Mouse (Mus musculus): ENCODE measurements around the gene Usp47. TPM values are rescaled to one million over a fixed set of nuclear protein-coding genes. Genes with fewer than 3 reads are reported as not detected.

Gene Usp47
- polyA plus RNA-seq, 1 experiment from 2014 or later, result 110 TPM

DNA sequence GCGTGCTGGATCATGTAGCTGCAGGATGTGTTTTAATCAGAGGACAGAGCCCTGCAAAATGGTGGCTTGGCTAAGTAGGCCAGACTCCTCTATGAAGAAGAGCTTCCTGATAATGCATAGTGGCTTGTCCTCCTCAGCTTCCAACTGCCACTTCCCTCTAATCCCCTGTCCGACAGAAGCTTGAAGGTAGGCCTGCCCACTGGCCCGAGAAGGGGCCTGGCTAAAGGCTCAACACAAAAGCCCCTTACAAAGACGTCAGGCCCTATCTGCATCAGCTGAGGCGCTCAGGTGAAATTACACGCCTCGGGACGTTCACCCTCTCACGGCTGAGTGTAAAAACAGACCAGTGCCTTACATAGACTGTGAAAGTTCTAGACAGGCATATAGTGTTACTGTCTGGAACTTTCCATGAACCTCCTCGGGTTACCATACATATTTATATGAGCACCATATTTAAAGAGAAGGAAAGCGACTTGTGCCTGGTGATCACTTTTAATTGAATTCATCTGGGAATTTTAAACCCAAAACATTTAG lies 121.4 kb downstream of the Usp47 start:
- Histone ChIP-seq H3K4me2 (replicated peaks) (no peak overlapping the region), H3K27me3 (no peaks in the 10 kb centered on the region), H3K36me3 (no peaks in the 10 kb centered on the region), H3K4me1 (peaks cover 22% of the 10 kb centered on the region), H3K27ac (peak overlapping the region; percentile 48; the same call in 1 of the 2 replicates), H3K9ac (no peak overlapping the region), H3K9me3 (replicated peaks) (no peaks in the 10 kb centered on the region), H3K4me3 (no peak overlapping the region)
- no peak for ATAC-seq (ENCODE audit: low FRiP score)
- 55% methylated on average over 11 of the region's 11 CpGs for WGBS

DNA sequence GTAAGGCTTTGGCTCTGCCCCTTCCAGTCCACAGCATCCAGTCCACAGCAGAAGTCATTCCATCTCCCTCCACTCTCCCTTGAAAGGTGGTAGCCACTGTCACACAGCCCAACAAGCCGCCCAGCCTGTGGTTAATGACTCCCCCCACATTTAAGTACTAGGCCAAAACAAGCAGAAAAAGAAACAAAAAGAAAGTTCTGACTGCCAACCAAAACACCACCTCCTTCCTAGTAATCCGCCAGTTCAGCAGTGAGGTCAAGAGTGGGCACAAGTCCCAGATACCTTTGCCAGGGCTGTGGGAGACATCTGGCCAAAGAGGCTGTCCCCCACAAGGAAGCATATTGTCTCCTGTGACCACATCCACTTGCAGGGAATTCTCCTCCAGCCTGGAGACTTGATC lies 124.7 kb downstream of the Usp47 start:
- H3K9ac ChIP-seq, result no peak overlapping the region
- H3K36me3 ChIP-seq, result no peaks in the 10 kb centered on the region
- H3K4me3 ChIP-seq, result no peak overlapping the region
- peaks cover 17% of the 10 kb centered on the region for H3K4me1 ChIP-seq
- no peak overlapping the region for H3K4me2 ChIP-seq (replicated peaks)
- H3K27me3 ChIP-seq, result no peaks in the 10 kb centered on the region
- no peaks in the 10 kb centered on the region for H3K9me3 ChIP-seq (replicated peaks)
- H3K27ac ChIP-seq, result no peak overlapping the region
- WGBS, result 67% methylated on average over 2 of the region's 2 CpGs
- no peak for ATAC-seq (ENCODE audit: low FRiP score)

DNA sequence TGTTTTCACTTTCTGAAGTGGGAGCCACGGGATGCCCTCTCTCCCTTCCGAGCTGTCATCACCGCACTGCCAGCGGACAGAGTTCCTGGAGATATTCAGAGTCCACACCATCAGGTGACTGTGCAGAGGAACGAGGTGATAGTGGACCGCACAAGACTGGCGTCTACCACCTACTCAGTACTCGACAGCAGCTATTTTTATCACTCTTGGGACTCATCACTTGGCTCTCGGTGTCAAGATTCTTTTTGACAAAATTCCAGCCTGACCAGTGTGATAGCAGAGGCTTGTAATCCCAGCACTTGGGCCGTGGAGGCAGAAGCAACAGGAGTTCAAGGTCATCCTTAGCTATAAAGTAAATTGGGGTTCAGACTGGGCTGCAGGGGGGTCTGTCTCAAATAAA lies 125.8 kb downstream of the Usp47 start:
- Histone ChIP-seq H3K27me3 (no peaks in the 10 kb centered on the region), H3K36me3 (no peaks in the 10 kb centered on the region), H3K4me2 (replicated peaks) (no peak overlapping the region), H3K4me1 (peaks cover 7% of the 10 kb centered on the region), H3K27ac (no peak overlapping the region), H3K9ac (no peak overlapping the region), H3K9me3 (replicated peaks) (no peaks in the 10 kb centered on the region), H3K4me3 (no peak overlapping the region)
- no peak for ATAC-seq (ENCODE audit: low FRiP score)
- 91% methylated on average over 10 of the region's 10 CpGs for WGBS

GRCm38 (mm10) chr7:112154445-112154844 lies 131.1 kb downstream of the Usp47 start:
- no peaks in the 10 kb centered on the region for H3K9me3 ChIP-seq (replicated peaks)
- no peak overlapping the region for H3K4me2 ChIP-seq (replicated peaks)
- H3K4me3 ChIP-seq, result no peak overlapping the region
- ATAC-seq (ENCODE audit: low FRiP score), result no peak
- H3K36me3 ChIP-seq, result no peaks in the 10 kb centered on the region
- WGBS, result 77% methylated on average over 4 of the region's 4 CpGs
- peaks cover 21% of the 10 kb centered on the region for H3K27me3 ChIP-seq
- no peak overlapping the region for H3K27ac ChIP-seq
- H3K4me1 ChIP-seq, result peaks cover 20% of the 10 kb centered on the region
- no peak overlapping the region for H3K9ac ChIP-seq

GRCm38 (mm10) chr7:112155194-112155593 lies 131.9 kb downstream of the Usp47 start:
- no peak overlapping the region for H3K4me3 ChIP-seq
- H3K27me3 ChIP-seq, result peaks cover 23% of the 10 kb centered on the region
- no peak for ATAC-seq (ENCODE audit: low FRiP score)
- 48% methylated on average over 1 of the region's 1 CpGs for WGBS
- peaks cover 20% of the 10 kb centered on the region for H3K4me1 ChIP-seq
- H3K4me2 ChIP-seq (replicated peaks), result no peak overlapping the region
- no peaks in the 10 kb centered on the region for H3K9me3 ChIP-seq (replicated peaks)
- no peaks in the 10 kb centered on the region for H3K36me3 ChIP-seq
- H3K27ac ChIP-seq, result no peak overlapping the region
- no peak overlapping the region for H3K9ac ChIP-seq

DNA sequence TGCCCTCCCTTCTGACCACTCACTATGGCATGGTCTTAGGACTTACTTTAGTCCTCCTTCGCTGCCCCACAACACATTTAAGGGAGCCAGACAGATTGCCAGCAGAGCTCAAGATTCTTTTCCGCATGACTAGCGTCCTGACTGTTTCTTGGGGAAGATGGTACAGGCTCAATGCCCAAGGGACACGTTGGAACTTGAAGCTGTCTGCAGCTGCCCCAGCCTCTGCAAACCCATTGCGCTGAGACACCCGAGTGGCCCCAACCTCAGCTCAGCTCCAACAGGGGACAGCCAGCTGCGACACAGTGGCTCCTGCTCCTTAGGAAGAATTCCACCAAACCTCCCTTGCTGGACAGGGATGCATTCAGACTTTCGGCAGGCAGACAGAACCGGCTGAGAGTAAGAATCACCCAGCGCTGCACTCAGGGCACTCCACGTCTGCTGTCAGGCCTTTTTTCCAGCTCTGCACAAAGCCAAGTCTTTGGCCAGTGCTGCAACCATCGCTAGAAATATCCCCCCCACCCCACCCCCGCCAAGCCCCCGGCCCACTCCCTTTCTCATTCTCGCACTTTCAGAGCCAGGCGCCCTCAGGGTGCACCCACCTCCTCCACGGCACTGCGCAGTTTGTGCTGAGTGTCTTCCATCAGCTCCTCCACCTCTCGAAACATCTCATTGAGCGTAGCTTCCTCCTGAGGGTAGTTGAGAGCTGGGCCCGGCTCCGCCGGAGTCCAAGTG lies 134.4 kb downstream of the Usp47 start:
- Histone ChIP-seq H3K9me3 (replicated peaks) (no peaks in the 10 kb centered on the region), H3K4me2 (replicated peaks) (peak overlapping the region; percentile 68), H3K27me3 (peaks cover 24% of the 10 kb centered on the region), H3K4me3 (peak overlapping the region; percentile 48), H3K9ac (peak overlapping the region; percentile 67), H3K27ac (no peak overlapping the region), H3K4me1 (peaks cover 20% of the 10 kb centered on the region), H3K36me3 (no peaks in the 10 kb centered on the region)
- ATAC-seq (ENCODE audit: low FRiP score), result 0 out of 2 replicates have a peak, but pooled peaks have one; percentile 20
- 9% methylated on average over 23 of the region's 23 CpGs for WGBS

- H3K4me1 ChIP-seq, result peaks cover 20% of the 10 kb centered on the region
- H3K9ac ChIP-seq, result peak overlapping the region; percentile 67
- peaks cover 24% of the 10 kb centered on the region for H3K27me3 ChIP-seq
- no peaks in the 10 kb centered on the region for H3K9me3 ChIP-seq (replicated peaks)
- H3K36me3 ChIP-seq, result no peaks in the 10 kb centered on the region
- H3K4me3 ChIP-seq, result peak overlapping the region; percentile 48
- H3K27ac ChIP-seq, result no peak overlapping the region
- ATAC-seq (ENCODE audit: low FRiP score), result peak; percentile 57
- peak overlapping the region; percentile 68 for H3K4me2 ChIP-seq (replicated peaks)
- under 1% methylated on average over 23 of the region's 23 CpGs for WGBS
These were observed 135.0 kb downstream of the Usp47 start for GRCm38 (mm10) chr7:112158316-112158741.

DNA sequence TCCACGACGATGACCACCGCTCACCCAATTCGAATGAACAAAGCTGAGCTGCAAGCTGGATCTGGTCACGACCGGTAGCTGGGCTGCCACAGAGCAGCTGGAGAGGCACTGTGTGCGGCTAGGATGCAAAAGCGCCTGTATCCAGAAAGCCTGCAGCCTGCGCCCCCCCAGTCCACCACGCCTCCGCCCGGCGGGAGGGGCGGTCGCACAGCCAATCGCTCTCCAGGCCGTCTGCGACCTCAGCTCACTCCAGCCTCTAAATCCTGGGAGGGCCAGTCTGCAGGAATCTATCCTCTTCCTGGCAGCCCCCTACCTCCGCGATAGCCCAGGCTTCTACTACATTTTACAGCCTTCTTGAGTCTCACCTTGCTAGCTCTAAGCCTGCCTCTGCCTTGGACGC lies 135.6 kb downstream of the Usp47 start, which contains the start of gene Dkk3:
Dkk3 (minus strand) TSS at position 116 of the 400 bp plus-strand sequence.
- Histone ChIP-seq H3K27ac (no peak within 1 kb of the TSS), H3K27me3 (peaks cover 24% of the 10 kb centered on the region), H3K9ac (peak within 1 kb of the TSS; percentile 67), H3K9me3 (replicated peaks) (no peaks in the 10 kb centered on the region), H3K4me1 (peaks cover 20% of the 10 kb centered on the region), H3K4me3 (peak within 1 kb of the TSS; percentile 48), H3K36me3 (no peaks in the 10 kb centered on the region), H3K4me2 (replicated peaks) (peak within 1 kb of the TSS; percentile 68)
- peak; percentile 70 for ATAC-seq (ENCODE audit: low FRiP score)
- WGBS, result 2% methylated on average over 21 of the region's 21 CpGs

GRCm38 (mm10) chr7:112159835-112160234 lies 136.5 kb downstream of the Usp47 start:
- Histone ChIP-seq H3K36me3 (no peaks in the 10 kb centered on the region), H3K9me3 (replicated peaks) (no peaks in the 10 kb centered on the region), H3K27me3 (peaks cover 24% of the 10 kb centered on the region), H3K9ac (no peak overlapping the region), H3K27ac (no peak overlapping the region), H3K4me2 (replicated peaks) (no peak overlapping the region), H3K4me1 (peaks cover 20% of the 10 kb centered on the region), H3K4me3 (no peak overlapping the region)
- 28% methylated on average over 6 of the region's 6 CpGs for WGBS
- ATAC-seq (ENCODE audit: low FRiP score), result no peak

Other genes with a start within 250 kb of the Usp47 start
- gene Galnt18, start 243.5 kb upstream of the Usp47 start, polyA plus RNA-seq (2016; fragmentation: Nextera tagmentation; extraction: Ambion mirVana), result 7.5 and 8.0 TPM in 2 replicates
- 25.3 and 30.2 TPM in 2 replicates for gene Dkk3, start 135.6 kb downstream of the Usp47 start, polyA plus RNA-seq (2016; fragmentation: Nextera tagmentation; extraction: Ambion mirVana)
- 1.6 and 2.3 TPM in 2 replicates for gene Mical2, start 202.4 kb downstream of the Usp47 start, polyA plus RNA-seq (2016; fragmentation: Nextera tagmentation; extraction: Ambion mirVana)